Mouse (Mus musculus) hindbrain, embryonic 15.5 days (tissue): ENCODE data around the gene Ptcd2. TPM values are rescaled to one million over a fixed set of nuclear protein-coding genes. Genes with fewer than 3 reads are reported as not detected.

Source experiments
- ATAC-seq: fragments of 200-750 bp; cut with Nextera tagmentation; 2 replicates; pipeline ENCODE4 v1.8.0; 2017; ENCODE audit warnings: low read depth, moderate number of reproducible peaks, moderate TSS enrichment; ENCODE audit not compliant: low FRiP score
- H3K27ac ChIP-seq: fragments of 300-500 bp; sonication (generic); replicated peaks from 2 replicates; pipeline ENCODE4 v1.5.1; 2015; ENCODE audit warnings: mild to moderate bottlenecking, inconsistent platforms
- H3K27me3 ChIP-seq: fragments of 300-500 bp; sonication (generic); 2 replicates; pipeline ENCODE4 v1.6.1; 2015; ENCODE audit warnings: control low read depth, inconsistent platforms
- H3K36me3 ChIP-seq: fragments of 300-500 bp; sonication (generic); 2 replicates; pipeline ENCODE4 v1.6.1; 2015; ENCODE audit warnings: control low read depth, inconsistent platforms
- H3K4me1 ChIP-seq: fragments of 300-500 bp; sonication (generic); replicated peaks from 2 replicates; pipeline ENCODE4 v1.6.1; 2015; ENCODE audit warnings: control low read depth, inconsistent platforms
- H3K4me2 ChIP-seq: fragments of 300-500 bp; sonication (generic); 2 replicates; pipeline ENCODE4 v1.6.1; 2015; ENCODE audit warnings: moderate library complexity, mild to moderate bottlenecking, inconsistent platforms
- H3K4me3 ChIP-seq: fragments of 300-500 bp; sonication (generic); 2 replicates; pipeline ENCODE4 v1.5.1; 2015; ENCODE audit warnings: mild to moderate bottlenecking, inconsistent platforms
- H3K9ac ChIP-seq: fragments of 300-500 bp; sonication (generic); 2 replicates; pipeline ENCODE4 v1.6.1; 2015; ENCODE audit warnings: inconsistent platforms
- H3K9me3 ChIP-seq: fragments of 300-500 bp; sonication (generic); 2 replicates; pipeline ENCODE4 v1.6.1; 2016; ENCODE audit warnings: control low read depth, inconsistent platforms
- WGBS: fragments of 180-500 bp; shearing (Covaris S2); methylation state at CpG from one replicate; pipeline ENCODE4 v1.1.7; 2015; 5-methylcytosine and 5-hydroxymethylcytosine counted together
- polyA plus RNA-seq: library from polyadenylated mRNA; unstranded; fragments of >200 nt; fragmentation: Nextera tagmentation; extraction: Ambion mirVana; gene quantifications from 2 replicates; pipeline ENCODE4 v1.2.1, GENCODE M21; 2015

Gene Ptcd2
- 53.1 and 53.6 TPM in 2 replicates for polyA plus RNA-seq

- no peaks in the 10 kb centered on the region for H3K27me3 ChIP-seq
- H3K36me3 ChIP-seq: peaks cover 34% of the 10 kb centered on the region
- H3K9me3 ChIP-seq: no peaks in the 10 kb centered on the region
- H3K27ac ChIP-seq: peak within 1 kb of the TSS; percentile 88
- peak within 1 kb of the TSS; percentile 78 for H3K9ac ChIP-seq
- peak; percentile 98 for ATAC-seq
- WGBS: 4% methylated on average over 37 of the region's 39 CpGs
- peak within 1 kb of the TSS; percentile 69 for H3K4me2 ChIP-seq
- H3K4me3 ChIP-seq: peak within 1 kb of the TSS; percentile 66
- H3K4me1 ChIP-seq: peaks cover 20% of the 10 kb centered on the region
These were observed at the start of gene Ptcd2, which contains the start of gene Mrps27 for GRCm38 (mm10) chr13:99344599-99345575. Gene Ptcd2, minus strand, starts transcription at chr13:99344705. Gene Mrps27, plus strand, starts transcription at chr13:99344786.

DNA sequence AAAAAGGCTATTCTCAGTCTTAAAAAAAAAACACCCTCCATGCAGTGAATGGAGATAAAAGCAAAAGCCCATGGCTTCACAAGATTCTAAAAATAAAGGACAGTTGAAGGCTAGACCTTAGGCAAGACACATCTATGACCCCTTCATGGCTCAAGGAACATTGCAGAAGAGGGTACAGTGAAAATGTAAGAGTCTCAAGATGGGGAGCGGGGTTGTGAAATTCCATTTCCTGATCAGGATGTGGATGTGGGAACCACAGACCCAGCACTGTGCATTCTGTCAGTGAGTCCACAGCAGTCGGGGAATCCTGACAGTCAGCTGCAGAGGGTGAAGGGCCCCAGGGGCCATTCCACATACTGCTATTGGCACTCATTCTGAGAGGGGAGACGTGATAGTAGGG lies 48.6 kb upstream of the Ptcd2 start:
- H3K4me2 ChIP-seq: no peak overlapping the region
- no peak overlapping the region for H3K9ac ChIP-seq
- no peak for ATAC-seq
- no peak overlapping the region for H3K4me3 ChIP-seq
- H3K4me1 ChIP-seq: peaks cover 23% of the 10 kb centered on the region
- WGBS: 83% methylated on average over 3 of the region's 3 CpGs
- no peaks in the 10 kb centered on the region for H3K36me3 ChIP-seq
- H3K27ac ChIP-seq: no peak overlapping the region
- no peaks in the 10 kb centered on the region for H3K9me3 ChIP-seq
- H3K27me3 ChIP-seq: no peaks in the 10 kb centered on the region

DNA sequence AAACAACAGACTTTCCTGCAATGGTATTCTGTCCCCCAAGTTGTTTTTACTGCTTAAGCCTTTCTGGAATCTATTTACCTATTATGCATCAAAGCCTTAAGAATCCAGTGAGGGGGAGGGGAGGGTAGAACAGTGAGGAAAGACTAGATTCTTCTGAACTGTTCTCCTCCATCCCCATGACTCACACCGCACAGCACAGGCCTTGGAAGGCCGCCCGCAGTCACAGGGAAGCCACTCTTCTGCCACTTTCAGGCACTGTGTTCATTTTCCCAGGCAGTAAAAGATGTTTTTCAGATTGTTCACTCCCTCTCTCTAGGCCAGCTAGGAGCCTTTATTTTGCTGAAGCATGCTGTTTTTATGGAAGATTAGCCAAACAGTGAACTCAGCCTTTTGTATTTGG lies 46.9 kb upstream of the Ptcd2 start:
- Histone ChIP-seq H3K9me3 (no peaks in the 10 kb centered on the region), H3K27me3 (no peaks in the 10 kb centered on the region)
- 58% methylated on average over 3 of the region's 3 CpGs for WGBS

GRCm38 (mm10) chr13:99387901-99388811 lies 43.7 kb upstream of the Ptcd2 start:
- 76% methylated on average over 7 of the region's 7 CpGs for WGBS
- no peaks in the 10 kb centered on the region for H3K4me1 ChIP-seq
- no peaks in the 10 kb centered on the region for H3K27me3 ChIP-seq
- no peak overlapping the region for H3K4me2 ChIP-seq
- no peak for ATAC-seq
- H3K36me3 ChIP-seq: no peaks in the 10 kb centered on the region
- H3K9me3 ChIP-seq: no peaks in the 10 kb centered on the region
- no peak overlapping the region for H3K4me3 ChIP-seq
- H3K9ac ChIP-seq: no peak overlapping the region
- no peak overlapping the region for H3K27ac ChIP-seq

More for the DNA sequence above, 46.9 kb upstream of the Ptcd2 start:
- no peak overlapping the region for H3K4me3 ChIP-seq
- H3K4me2 ChIP-seq: no peak overlapping the region
- peaks cover 12% of the 10 kb centered on the region for H3K4me1 ChIP-seq
- no peaks in the 10 kb centered on the region for H3K36me3 ChIP-seq
- H3K27ac ChIP-seq: no peak overlapping the region
- ATAC-seq: 0 out of 2 replicates have a peak, but pooled peaks have one; percentile 34
- H3K9ac ChIP-seq: no peak overlapping the region

DNA sequence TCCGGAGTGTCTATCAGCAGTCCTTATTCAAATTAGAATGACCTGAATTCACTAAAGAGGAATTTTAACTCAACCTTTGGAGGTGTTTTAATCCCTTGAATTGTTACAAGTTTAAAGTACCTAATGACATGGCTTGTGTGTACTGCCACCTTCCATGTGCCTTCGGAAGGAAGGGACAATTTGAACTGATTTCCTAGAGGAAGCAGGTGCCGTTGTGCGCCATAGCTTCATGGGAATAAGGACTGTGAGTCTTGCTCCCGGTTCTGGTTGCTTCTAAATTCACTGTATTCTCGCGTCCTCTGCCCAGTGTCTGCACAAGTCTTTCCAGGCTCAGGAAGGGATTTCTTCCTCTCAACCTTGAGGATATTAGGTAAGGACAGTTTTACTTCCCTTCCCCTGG lies 41.8 kb upstream of the Ptcd2 start:
- H3K9ac ChIP-seq: no peak overlapping the region
- no peak overlapping the region for H3K4me2 ChIP-seq
- H3K9me3 ChIP-seq: no peaks in the 10 kb centered on the region
- no peaks in the 10 kb centered on the region for H3K36me3 ChIP-seq
- ATAC-seq: no peak
- no peaks in the 10 kb centered on the region for H3K27me3 ChIP-seq
- H3K4me1 ChIP-seq: no peaks in the 10 kb centered on the region
- no peak overlapping the region for H3K27ac ChIP-seq
- WGBS: 89% methylated on average over 7 of the region's 7 CpGs
- H3K4me3 ChIP-seq: no peak overlapping the region

DNA sequence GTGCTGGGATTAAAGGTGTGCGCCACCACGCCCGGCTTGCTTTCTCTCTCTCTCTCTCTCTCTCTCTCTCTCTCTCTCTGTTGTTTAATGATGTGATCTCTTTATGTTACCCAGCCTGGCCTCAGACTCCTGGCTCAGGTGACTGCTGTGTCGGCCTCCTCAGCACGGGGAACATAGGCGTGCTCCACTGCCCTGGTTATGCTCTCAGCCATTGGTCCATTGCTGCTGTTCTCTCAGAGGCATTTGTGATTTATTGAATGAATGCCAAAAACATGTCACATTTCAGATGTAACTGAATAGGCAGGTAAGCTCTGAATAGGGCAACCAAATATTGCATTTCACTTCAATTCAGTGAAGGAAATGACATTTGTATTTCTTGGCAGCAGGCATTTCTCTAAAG lies 41.4 kb upstream of the Ptcd2 start:
- H3K9me3 ChIP-seq: no peaks in the 10 kb centered on the region
- WGBS: 86% methylated on average over 6 of the region's 6 CpGs
- H3K4me1 ChIP-seq: no peaks in the 10 kb centered on the region
- H3K36me3 ChIP-seq: no peaks in the 10 kb centered on the region
- no peak overlapping the region for H3K27ac ChIP-seq
- no peak overlapping the region for H3K4me2 ChIP-seq
- H3K27me3 ChIP-seq: no peaks in the 10 kb centered on the region
- H3K9ac ChIP-seq: no peak overlapping the region
- ATAC-seq: no peak
- no peak overlapping the region for H3K4me3 ChIP-seq

DNA sequence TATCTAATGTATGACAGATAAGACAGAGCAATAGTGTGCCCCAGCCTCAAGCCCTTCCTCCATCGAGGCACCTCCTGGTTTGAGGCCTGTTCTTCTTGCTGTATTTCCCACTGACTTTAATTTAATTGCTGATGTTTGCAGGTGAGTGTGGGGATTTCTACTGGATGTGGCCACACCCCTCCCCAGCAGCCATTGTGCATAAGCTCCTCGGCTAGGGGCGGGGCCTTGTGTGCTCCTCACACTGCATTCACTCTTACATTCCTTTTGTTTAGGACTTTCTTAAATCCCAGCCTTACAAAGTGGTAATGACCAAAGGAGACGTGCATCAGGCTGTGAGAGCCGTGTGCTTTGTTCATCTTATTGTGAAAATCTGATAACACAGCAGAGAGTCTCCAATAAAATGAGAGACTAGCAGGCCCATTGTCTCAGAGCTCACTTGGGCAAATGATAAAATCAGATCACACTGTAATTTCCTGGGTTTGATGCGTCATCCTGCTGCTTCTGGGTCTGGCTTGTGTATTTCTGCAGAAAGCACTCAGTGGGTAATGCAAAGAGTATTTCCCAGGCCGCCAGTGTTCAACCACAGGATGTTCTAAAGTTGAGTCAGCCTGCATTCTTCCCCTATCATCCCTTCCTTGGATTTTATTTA lies 40.2 kb upstream of the Ptcd2 start:
- no peaks in the 10 kb centered on the region for H3K9me3 ChIP-seq
- WGBS: 60% methylated on average over 7 of the region's 7 CpGs
- H3K9ac ChIP-seq: no peak overlapping the region
- ATAC-seq: no peak
- no peak overlapping the region for H3K27ac ChIP-seq
- H3K27me3 ChIP-seq: no peaks in the 10 kb centered on the region
- H3K4me1 ChIP-seq: no peaks in the 10 kb centered on the region
- H3K36me3 ChIP-seq: no peaks in the 10 kb centered on the region
- H3K4me3 ChIP-seq: no peak overlapping the region
- no peak overlapping the region for H3K4me2 ChIP-seq

DNA sequence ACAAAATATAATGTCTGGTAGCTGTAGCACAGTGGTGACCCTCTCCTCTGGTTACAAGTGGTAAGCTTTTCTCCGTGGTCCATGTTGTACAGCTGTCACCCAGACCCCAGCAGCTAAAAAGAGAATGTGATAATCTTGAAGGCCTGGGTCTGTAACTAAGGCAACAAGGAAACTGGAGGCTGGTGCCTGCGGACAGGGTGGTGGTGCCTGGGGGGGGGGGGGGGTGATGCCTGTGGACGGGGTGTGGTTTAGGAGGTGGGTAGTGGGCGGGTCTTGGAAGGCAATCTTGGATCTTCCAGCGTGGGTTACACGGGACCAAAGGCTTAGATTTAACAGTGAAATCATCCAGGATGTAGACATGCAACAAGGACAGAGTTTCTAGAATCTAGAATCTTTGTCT lies 37.9 kb upstream of the Ptcd2 start:
- no peak for ATAC-seq
- H3K27me3 ChIP-seq: no peaks in the 10 kb centered on the region
- WGBS: 51% methylated on average over 6 of the region's 6 CpGs
- no peak overlapping the region for H3K4me2 ChIP-seq
- H3K4me3 ChIP-seq: no peak overlapping the region
- H3K36me3 ChIP-seq: no peaks in the 10 kb centered on the region
- no peak overlapping the region for H3K9ac ChIP-seq
- no peaks in the 10 kb centered on the region for H3K4me1 ChIP-seq
- H3K27ac ChIP-seq: no peak overlapping the region
- H3K9me3 ChIP-seq: no peaks in the 10 kb centered on the region

GRCm38 (mm10) chr13:99378223-99378622 lies 33.7 kb upstream of the Ptcd2 start:
- no peak overlapping the region for H3K9ac ChIP-seq
- ATAC-seq: no peak
- H3K4me1 ChIP-seq: 0 out of 2 replicates have a peak, but pooled peaks cover 2% of the 10 kb centered on the region
- no peak overlapping the region for H3K4me2 ChIP-seq
- whole genome bisulfite sequencing: 81% methylated on average over 1 of the region's 1 CpGs
- H3K27me3 ChIP-seq: no peaks in the 10 kb centered on the region
- no peaks in the 10 kb centered on the region for H3K9me3 ChIP-seq
- no peaks in the 10 kb centered on the region for H3K36me3 ChIP-seq
- no peak overlapping the region for H3K4me3 ChIP-seq
- H3K27ac ChIP-seq: no peak overlapping the region

GRCm38 (mm10) chr13:99377055-99377454 lies 32.5 kb upstream of the Ptcd2 start:
- no peaks in the 10 kb centered on the region for H3K9me3 ChIP-seq
- WGBS: 90% methylated on average over 6 of the region's 6 CpGs
- H3K27me3 ChIP-seq: no peaks in the 10 kb centered on the region
- no peak overlapping the region for H3K4me2 ChIP-seq
- H3K4me3 ChIP-seq: no peak overlapping the region
- H3K9ac ChIP-seq: no peak overlapping the region
- no peaks in the 10 kb centered on the region for H3K36me3 ChIP-seq
- no peak overlapping the region for H3K27ac ChIP-seq
- no peak for ATAC-seq
- H3K4me1 ChIP-seq: 0 out of 2 replicates have a peak, but pooled peaks cover 2% of the 10 kb centered on the region

GRCm38 (mm10) chr13:99375550-99375949 lies 31.0 kb upstream of the Ptcd2 start:
- ATAC-seq: peak; percentile 71
- no peaks in the 10 kb centered on the region for H3K27me3 ChIP-seq

More at GRCm38 (mm10) chr13:99375550-99375949, 31.0 kb upstream of the Ptcd2 start:
- Histone ChIP-seq H3K9ac (no peak overlapping the region), H3K36me3 (no peaks in the 10 kb centered on the region), H3K4me1 (0 out of 2 replicates have a peak, but pooled peaks cover 2% of the 10 kb centered on the region), H3K4me3 (no peak overlapping the region), H3K27ac (no peak overlapping the region), H3K4me2 (no peak overlapping the region), H3K9me3 (no peaks in the 10 kb centered on the region)
- 32% methylated on average over 6 of the region's 6 CpGs for WGBS
